Mouse (Mus musculus): ENCODE data around the gene Snx13.

DNA sequence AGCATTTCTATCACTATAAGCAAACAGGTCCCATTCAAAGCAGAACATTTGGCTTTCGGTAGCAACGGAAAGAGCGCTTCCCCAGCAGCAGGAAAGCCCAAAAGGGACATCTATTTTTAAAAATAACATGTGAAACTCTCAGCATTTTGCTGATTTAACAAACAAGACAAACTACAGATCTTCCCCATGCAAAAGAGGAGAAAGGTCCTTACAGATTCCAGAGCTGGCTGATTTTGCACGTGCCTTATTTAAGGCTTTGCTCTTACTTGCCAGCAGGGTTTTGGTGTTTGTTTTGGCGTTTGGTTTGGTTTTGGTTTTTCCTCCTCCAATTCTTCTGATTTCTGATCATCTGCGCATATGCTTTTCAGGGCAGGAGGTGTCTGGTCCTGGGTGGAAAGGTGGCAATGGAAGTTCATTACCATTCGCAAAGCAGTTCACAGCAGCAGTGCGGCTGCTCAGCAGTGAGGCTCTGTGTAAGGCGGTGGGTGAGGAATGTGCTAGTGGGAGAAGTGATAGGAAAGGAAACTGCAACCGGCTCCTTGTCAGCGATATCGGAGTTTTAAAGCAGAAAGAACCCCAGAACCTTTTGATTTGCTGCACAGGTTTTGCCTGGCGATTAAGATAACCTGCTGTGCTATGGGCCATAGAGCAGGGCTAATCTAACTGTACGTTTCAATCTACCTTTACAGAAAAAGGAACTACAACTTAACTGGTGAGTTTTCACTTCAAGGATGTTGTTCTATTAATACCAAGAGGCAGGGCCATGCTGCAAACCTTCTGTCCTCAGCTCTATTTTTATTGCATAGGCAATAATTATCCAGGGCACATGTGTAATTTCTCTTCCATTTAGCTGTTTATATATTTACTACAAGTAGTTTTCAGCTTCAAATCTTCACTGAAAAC is 8.1 kb upstream of the Snx13 start:
- TF ChIP-seq POLR2A (IDR thresholded peaks at IDR 0.05; ENCODE audit: borderline replicate concordance, low read depth, low read length) (no peak), CTCF (IDR thresholded peaks at IDR 0.05; ENCODE audit: low read depth, low read length) (no peak)
